Mouse (Mus musculus): ENCODE data around the gene Macc1.

DNA sequence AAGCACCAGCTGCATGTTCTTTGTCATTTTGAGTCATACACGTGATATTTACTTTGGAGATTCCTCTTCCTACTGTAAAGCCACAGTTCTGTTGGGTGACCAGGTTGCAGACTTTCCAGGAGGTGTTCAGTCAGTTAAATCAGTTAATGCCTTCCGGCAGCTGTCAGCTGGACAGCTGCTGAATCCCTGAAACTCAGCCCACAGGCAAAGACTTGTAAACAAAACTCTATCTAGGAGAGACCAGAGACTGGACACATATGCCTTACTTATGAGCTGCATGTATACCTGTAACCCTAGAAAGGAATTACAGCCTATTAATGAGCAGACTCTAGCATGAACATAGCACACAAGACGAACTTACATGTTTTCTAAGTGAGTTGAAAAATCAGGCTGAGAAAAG is 137.2 kb downstream of the Macc1 start:
- TF ChIP-seq EP300 (IDR thresholded peaks at IDR 0.05; ENCODE audit: insufficient read depth, low read depth, low read length) (no peak), CTCF (IDR thresholded peaks at IDR 0.05) (no peak), POLR2A (IDR thresholded peaks at IDR 0.05; ENCODE audit: insufficient read depth, low read depth, low read length) (no peak)

Measured in heart, adult 2 months (tissue).